Mouse (Mus musculus) granulocyte monocyte progenitor cell, adult 5-6 weeks (primary cell): Measurements from ENCODE around the gene Slc12a9. TPM values are rescaled to one million over a fixed set of nuclear protein-coding genes. Genes with fewer than 3 reads are reported as not detected.

Experiments used
- ATAC-seq: replicated peaks from 2 replicates; pipeline ENCODE4 v1.8.0; 2016; ENCODE audit warnings: mild to moderate bottlenecking, moderate TSS enrichment, inconsistent platforms; ENCODE audit not compliant: poor library complexity, severe bottlenecking
- total RNA-seq, 2 experiments: library from RNA; stranded (forward) in 1 of 2; stranded (reverse) in 1 of 2; fragments of 200-712, 200-1000 nt in 1 of 2; fragments of >200 nt in 1 of 2; fragmentation: Nextera tagmentation in 1 of 2; gene quantifications; 2 replicates each; pipeline ENCODE4 v1.2.3; 2014 to 2017

The Slc12a9 gene
- total RNA-seq, 2 experiments from 2014 or later: 6.5 to 16.3 TPM

DNA sequence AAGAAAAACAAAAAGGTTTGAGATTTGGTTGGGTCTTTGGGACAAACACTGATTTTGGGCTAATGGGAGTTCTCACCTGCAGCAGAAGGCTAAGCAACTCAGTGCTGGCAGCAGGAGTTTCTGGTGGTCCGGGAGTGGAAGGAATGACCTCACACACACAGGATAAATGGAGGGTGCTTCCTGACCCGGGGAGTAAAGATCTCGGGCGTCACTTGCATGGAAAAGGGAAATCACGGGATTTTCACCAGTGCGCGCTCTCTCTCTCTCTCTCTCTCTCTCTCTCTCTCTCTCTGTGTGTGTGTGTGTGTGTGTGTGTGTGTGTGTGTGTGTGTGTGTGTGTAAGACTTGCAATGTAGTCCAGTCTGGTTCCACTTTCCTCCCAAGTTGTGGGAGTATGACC is 14.5 kb upstream of the Slc12a9 start:
- no peak for ATAC-seq

DNA sequence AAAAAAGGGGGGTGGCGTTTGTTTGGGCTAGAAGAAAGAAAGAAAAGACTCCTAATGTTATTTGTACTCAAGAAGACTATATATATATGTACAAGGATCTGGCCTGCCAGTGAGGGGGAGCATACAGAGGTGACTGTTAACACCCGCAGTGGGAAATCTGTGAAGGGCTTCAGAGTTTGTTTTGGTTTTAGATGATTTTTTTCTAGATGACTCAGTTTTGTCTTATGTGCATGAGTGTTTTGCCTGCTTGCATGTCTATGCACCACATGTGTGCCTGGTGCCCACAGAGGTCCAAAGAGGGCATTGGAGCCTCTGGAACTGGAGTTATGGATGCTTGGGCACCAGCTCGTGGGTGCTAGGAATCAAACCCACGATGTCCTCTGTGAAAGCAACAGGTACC is 13.6 kb upstream of the Slc12a9 start:
- no peak for ATAC-seq

DNA sequence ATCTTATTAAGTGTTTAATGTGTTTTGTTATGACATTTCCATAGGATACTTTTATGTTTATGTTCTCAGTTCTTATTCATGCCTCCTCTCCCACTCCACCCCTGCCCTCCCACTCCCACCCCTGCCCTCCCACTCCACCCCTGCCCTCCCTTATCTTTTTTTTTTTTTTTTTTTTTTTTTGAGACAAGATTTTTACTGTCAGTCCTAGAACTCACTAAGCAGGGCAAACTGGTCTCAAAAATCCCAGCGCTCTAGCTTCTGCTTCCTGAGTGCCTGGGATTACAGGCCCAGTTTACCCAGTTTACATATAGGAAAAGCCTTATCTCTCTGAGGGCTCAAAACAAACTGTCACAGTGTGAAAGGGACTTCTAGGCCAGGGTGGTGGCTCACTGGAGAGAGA is 13.0 kb upstream of the Slc12a9 start:
- no peak for ATAC-seq

DNA sequence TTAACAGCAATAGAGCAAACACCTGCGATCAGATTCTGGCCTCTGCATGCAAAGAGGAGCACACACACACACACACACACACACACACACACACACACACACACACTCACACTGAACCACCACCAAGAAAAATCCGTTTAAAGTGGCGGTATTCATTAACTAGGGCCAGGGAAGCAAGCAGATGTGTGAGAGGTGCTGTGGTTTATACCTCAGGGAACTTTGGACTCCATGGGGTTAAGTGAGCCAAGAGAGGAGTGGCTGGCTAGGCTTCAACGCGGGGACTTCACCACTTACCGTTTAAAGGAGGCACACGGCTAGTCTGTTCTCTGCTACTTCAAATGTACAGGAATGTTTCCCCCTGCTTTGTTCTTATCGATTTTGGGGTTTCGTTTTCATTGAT is 12.4 kb upstream of the Slc12a9 start:
- ATAC-seq: no peak

DNA sequence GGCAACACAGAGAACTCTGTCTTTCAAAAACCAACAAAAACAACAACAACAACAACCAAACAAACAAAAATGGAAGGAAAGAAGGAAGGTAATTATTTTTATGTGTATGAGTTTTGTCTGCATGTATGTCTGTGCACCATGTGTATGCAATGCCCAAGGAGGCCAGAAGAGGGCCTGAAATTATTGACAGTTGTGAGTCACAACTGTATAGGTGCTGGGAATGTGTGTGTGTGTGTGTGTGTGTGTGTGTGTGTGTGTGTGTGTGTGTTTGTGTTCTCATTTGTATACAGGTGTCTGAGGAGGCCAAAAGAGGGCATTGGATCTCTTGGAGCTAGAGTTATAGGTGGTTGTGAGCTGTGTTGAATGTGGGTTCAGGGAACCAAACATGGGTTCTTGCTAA is 10.5 kb upstream of the Slc12a9 start:
- ATAC-seq: no peak

DNA sequence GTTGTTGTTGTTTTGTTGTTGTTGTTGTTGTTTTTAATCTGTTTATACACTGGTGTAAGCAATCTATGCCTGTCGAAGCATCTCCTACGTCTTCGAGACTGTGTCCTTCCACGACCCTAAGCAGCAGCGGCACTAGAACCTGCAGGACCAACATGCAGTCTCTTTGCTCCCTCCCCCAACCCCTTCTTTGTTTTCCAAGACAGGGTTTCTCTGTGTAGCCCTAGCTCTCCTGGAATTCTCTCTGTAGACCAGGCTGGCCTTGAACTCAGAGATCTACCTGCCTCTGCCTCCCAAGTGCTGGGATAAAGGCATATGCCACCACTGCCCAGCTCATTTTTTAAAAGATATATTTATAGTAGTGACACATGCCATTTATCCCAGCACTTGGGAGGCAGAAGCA is 10.0 kb upstream of the Slc12a9 start:
- ATAC-seq: no peak

DNA sequence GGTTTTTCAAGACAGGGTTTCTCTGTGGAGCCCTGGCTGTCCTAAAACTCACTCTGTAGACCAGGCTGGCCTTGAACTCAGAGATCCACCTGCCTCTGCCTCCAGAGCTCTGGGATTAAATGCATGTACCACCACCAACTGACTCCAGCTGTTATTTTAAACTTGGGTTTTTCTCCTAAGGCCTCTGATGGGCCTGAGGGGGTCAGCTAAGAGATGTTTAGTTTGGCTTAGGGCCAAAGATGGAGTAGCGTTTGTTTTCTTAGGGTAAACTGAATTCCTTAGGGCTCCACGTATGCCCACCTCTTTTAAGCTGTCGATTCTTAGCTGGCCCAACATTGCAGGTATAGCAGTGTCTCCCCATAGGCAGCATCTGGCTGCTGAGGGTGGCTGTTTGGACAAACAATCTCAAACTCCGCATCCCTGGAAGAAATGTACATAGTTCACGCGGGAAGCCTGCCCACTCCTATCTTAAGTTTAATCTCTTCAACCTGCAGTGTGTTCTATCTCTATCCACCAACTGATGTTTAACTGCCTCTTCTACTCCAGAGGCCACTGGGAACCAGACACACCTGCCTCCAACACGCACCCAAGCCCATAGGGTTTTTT is 9.1 kb upstream of the Slc12a9 start:
- ATAC-seq: no peak

DNA sequence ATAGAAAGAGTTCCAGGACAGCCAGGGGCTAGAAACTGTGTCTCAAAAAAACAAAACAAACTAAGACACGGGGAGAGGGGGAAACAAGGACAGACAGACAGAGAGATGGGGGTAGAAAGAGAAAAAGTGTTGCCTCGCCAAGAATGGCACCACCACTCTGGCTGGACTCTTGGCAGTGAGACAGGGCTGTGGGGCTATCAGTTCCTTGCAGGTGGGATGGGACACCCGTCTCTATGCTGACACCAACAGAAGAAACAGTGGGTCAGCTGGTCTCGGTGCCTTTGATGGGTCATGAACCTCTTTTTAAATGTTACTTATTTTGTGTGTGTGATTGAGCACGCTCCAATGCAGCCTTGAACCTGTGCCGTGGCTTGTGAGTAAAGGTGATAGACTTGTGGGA is 6.8 kb upstream of the Slc12a9 start:
- ATAC-seq: no peak

DNA sequence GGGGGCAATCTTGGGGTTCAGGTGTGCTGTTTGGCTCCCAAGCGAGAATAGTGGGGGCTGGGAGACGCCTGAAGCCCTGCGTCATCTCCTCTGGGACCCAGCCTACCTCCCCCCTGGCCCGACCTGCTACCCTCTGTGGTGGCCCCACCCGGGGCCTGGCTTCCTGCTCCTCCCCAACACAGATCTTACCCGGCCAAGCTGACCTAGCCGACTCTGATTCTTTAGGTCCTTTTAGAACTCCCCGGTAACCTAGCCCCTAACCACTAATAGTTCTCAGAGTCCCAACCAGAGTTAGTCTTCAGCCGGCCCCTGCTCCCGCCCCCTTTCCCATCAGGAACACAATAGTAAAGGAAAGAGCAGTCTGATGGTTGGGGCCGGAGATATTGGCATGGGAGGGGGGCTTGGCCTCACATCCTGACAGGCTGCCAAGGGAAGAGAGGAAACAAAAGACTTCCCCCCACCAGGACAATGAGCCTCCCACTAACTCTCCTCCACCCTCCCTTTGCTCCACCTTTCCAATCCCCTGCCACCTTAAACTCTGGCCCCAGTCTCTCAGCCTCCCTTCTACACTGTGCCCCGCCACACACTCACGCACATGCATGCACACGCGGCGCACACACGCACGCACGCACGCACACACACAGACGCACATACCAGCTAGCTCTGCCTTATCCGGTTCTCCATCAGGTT is 6.0 kb upstream of the Slc12a9 start:
- ATAC-seq: peak; percentile 47; the same call in 1 of the 2 replicates

DNA sequence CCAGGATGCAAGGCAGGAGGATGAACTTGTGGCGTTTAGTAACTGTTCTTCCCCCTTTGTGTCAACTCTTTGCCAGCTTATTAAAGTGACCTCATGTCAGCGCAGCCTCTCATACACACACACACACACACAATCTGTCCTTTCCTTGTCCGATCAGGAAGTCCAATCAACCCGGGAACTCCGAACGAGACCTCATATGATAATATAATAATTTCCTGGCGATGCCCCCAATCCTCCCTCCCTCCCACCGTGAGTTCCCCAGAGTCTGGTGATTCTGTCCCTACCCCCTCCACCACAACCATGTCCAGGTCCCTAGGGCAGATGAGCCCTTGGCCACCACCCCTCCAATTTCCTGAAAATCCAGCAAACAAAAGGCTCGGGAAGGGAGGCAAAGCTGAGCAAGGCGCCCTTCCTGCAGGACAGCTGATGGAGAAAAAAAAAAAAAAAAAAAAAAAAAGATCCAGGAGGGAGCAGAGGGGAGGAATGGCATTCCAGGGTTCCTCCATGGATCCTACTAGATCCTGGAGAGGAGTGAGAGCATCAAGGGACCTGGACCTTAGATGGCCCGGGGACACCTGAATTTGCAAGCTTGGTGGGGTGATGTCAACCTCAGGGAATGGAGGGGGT is 5.4 kb upstream of the Slc12a9 start:
- 0 out of 2 replicates have a peak, but pooled peaks have one; percentile 7 for ATAC-seq

DNA sequence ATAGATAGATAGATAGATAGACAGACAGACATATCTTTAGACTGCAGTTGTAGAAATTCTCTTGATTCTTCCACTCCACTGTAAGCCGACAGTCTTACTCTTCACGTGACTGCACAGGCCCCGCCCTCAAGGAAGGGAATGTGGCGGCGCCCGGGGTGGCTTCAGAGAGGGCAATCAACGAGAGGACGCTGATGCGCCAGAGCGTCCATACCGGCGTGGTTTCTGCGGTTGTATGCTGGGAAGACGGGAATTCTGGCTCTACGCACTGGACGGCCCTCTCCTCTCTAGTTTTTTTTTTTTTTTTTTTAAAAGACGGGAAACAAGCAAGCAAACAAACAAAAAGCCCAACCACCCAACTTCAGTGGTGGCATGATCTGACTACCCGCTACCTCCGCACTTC is 4.9 kb upstream of the Slc12a9 start:
- ATAC-seq: peak; percentile 43

DNA sequence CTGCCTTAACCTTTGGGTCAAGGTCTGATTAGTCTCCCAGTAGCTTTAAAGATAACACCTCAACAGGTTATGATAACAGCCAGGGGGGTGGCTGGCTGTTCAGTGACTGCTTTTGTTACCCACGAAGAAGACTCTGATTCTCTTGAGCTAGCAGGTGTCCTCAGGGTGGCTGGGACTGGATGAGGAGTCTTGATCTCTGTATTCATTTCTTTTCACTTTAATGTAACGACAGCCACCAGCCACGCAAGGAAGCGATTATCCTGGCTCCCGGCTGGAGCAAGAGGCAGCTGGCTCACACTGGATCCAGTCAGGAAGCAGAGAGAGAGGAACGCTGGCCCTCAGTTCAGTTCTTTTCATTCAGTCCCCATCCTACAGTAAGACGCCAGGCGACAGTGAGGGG is 3.8 kb upstream of the Slc12a9 start:
- no peak for ATAC-seq

DNA sequence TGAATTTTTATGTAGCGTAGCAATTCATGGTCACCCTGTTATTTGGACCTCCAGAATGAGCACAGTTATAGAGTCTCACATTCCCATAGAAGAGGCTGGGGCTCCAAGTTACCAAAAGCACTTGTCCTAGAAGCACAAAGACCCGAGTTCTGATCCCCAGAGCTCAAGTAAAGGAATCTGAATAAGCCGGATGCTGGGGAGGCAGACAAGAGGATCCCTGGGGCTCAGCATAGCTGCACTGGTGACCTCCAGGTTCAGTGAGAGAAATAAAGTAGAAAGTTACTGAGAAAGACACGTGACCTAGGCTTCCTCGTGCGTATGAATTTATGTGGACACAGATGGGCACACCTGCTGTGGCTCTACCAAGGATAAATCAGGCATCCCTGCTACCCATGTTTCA is 1.7 kb upstream of the Slc12a9 start:
- no peak for ATAC-seq

DNA sequence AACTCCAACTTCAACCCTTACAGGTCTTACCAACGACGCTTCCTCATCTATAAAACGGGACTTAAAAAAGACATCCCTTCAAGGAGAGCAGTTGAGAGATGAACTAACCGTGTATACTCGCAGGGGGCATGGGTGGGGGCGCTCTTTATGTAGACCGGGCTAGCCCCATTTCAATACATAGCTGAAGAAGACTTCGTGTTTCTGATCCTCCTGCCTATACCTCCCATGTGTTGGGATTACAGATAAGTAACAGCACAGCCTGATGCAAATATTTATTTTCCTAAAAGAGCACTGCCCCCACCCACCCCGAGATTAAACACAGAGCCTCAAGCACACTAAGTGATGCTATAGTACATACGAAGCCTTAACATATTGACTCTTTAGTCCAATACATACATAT is 920 bp upstream of the Slc12a9 start:
- ATAC-seq: no peak

DNA sequence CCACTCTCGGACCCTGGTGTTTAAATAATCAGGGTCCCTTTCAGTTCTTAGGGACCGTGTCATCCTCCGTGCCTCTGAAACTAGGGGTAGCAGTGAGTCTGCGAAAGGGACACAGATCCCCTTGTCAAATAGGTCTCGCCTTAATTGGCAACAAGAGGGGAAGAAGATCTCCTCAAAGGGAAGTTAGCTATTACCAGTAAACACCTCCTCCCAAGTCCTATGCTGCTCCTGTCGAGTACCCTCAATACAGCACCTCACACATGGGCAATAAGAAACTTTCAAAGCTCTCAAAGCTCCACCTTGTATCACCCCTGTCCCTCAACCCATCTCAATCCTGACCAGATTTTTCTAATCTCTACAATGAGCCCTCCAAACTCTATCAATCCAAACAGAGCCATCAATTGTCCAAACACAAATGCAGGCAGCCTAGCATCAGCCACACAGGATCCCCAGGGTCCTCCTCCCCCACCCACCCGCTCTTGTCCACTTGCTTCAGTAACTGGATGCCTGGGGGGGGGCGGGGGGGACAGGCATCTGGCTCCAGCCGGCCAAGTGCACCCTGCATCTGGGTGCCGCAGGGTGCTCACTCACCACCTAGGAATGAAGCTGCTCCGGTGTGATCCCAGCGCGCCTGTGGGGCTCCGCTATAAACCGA is 413 bp downstream of the Slc12a9 start:
- ATAC-seq: peak; percentile 15

DNA sequence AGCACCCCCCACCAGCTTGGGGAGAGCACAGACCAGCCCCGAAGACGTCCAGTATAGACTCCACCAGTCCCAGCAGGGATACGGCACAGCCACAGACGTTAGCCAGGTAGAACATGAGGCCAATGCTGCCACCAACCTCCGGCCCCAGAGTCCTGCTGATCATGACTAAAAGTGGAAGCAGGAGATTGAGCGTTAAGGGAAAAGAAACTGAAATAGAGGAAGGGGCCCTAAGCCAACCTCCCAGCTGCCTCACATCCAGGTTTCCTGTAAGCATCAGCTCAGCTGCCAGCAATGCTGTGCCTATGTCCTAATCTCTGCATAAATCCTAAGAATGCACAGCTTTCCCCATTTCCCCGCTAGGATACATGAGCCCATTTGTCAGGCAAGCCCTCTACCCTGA is 2.5 kb downstream of the Slc12a9 start:
- peak; percentile 61 for ATAC-seq

DNA sequence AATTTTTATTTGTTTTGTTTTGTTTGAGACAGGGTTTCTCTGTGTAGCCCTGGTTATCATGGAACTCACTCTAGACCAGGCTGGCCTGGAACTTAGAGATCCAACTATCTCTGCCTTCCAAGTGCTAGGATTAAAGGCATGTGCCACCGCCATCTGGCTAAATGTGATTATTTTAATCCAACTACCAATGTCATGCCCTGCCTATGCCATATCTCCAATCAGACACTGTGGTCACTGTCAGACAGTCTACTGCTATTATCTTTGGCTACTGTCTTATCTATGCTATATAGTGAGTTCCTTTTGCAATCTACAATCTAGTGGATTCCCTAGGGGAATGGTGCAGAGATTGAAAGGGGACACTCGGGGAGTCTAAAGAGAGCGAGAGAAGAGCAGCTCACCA is 12.4 kb downstream of the Slc12a9 start:
- no peak for ATAC-seq

DNA sequence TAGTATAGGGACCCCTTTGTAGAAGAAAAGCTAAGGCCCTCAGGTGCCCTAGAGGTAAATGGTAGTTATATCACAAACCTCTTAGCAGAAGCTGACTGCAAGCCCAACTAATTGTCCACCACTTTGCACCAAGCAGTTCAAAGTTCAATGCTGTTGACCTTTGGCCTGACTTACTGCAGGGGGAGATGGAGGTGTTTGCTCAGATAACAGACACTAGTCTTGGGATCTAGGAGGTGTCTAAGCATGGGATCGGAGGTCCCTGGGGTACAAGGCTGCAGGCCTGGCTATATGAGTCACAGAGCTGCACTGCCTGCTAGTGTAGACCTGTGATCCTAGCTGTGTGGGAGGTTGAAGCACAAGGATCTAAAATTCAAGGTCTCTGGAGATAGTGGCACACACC is 14.8 kb downstream of the Slc12a9 start:
- no peak for ATAC-seq

DNA sequence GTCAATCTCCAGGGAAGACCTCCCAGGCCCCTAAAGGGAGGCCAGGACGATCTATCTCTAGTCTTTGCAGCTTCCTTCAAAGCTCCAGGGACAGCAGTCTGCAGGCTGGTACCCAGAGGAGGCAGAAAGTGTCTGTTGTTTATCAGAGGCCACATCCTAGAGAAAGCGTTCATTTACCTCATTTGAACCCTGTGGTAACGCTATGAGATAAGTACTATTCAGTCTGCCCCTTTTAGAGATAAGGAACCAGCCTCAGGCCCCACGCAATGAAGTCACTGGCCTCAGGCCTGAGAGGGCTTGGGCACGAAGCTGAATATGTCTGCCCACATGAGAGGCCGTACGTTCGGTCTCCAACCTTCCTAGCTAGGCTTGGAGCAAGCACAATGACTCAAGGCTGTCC is 16.0 kb downstream of the Slc12a9 start:
- no peak for ATAC-seq

DNA sequence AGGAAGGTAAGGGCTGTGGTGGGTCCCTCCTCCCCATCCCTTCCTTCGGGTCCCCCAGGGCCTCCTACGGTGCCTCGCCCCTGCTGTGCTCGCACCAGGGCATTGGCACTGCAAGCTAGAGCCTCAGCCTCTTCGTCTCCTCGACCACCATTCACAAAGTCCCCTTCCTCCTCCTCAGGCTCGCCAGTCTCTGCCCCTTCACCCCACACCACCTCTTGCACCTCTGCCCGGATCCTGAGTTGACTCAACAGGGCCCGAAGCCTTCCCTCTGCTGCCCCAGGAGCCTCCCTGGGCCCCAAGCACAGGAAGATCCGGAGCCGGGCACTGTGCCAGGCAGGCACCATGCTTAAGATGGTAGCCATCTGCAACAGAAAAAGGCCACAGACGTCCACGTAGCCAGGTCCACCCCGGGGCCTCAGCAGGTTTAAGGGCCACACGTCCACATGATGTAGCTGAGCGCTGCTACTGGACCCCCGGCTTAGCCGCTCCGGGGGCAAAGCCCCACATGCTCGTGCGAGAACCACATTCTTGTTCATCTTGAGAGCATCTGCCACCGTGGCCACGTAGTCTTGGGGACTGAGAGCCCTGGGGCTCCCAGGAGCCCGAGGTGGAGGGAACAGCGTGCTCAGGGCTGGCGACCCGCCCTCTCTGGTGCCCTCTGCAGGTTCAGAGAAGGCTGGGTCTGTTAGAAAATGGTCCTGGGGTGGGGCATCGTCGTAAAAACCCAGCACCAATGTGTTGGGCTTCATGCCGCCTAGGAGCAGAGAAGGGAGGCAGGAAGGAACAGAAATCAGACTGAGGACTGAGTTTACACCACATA is 18.1 kb downstream of the Slc12a9 start:
- peak; percentile 58 for ATAC-seq
